Mouse (Mus musculus) embryonic facial prominence, embryonic 13.5 days (tissue): ENCODE measurements around the gene Atp6ap1l. TPM values are rescaled to one million over a fixed set of nuclear protein-coding genes. Genes with fewer than 3 reads are reported as not detected.
A peak's percentile ranks its signal among the peaks of the same experiment; 100 is the strongest.

ENCODE experiments used
- ATAC-seq: fragments of 200-750 bp; cut with Nextera tagmentation; 2 replicates; pipeline ENCODE4 v1.8.0; 2017; ENCODE audit warnings: low read depth; ENCODE audit not compliant: insufficient number of reproducible peaks, insufficient read depth, low FRiP score, low TSS enrichment
- H3K27ac ChIP-seq: fragments of 300-500 bp; sonication (generic); 2 replicates; pipeline ENCODE4 v1.5.1; 2015; ENCODE audit warnings: moderate library complexity, mild to moderate bottlenecking, inconsistent platforms
- H3K27me3 ChIP-seq: fragments of 300-500 bp; sonication (generic); 2 replicates; pipeline ENCODE4 v1.6.1; 2015; ENCODE audit warnings: mild to moderate bottlenecking, inconsistent platforms
- H3K36me3 ChIP-seq: fragments of 300-500 bp; sonication (generic); 2 replicates; pipeline ENCODE4 v1.6.1; 2015; ENCODE audit warnings: mild to moderate bottlenecking, inconsistent platforms
- H3K4me1 ChIP-seq: fragments of 300-500 bp; sonication (generic); 2 replicates; pipeline ENCODE4 v1.6.1; 2015; ENCODE audit warnings: inconsistent platforms
- H3K4me2 ChIP-seq: fragments of 300-500 bp; sonication (generic); 2 replicates; pipeline ENCODE4 v1.6.1; 2015; ENCODE audit warnings: moderate library complexity, mild to moderate bottlenecking, inconsistent platforms
- H3K4me3 ChIP-seq: fragments of 300-500 bp; sonication (generic); 2 replicates; pipeline ENCODE4 v1.5.1; 2015; ENCODE audit warnings: mild to moderate bottlenecking, inconsistent platforms
- H3K9ac ChIP-seq: fragments of 300-500 bp; sonication (generic); 2 replicates; pipeline ENCODE4 v1.6.1; 2015; ENCODE audit warnings: mild to moderate bottlenecking, inconsistent platforms
- H3K9me3 ChIP-seq: fragments of 300-500 bp; sonication (generic); 2 replicates; pipeline ENCODE4 v1.6.1; 2016; ENCODE audit warnings: inconsistent platforms
- WGBS: fragments of 180-500 bp; shearing (Covaris S2); methylation state at CpG from one replicate; pipeline ENCODE4 v1.1.7; 2015; ENCODE audit warnings: mixed read lengths; 5-methylcytosine and 5-hydroxymethylcytosine counted together
- polyA plus RNA-seq: library from polyadenylated mRNA; unstranded; fragments of >200 nt; fragmentation: Nextera tagmentation; extraction: Ambion mirVana; gene quantifications from 2 replicates; pipeline ENCODE4 v1.2.1, GENCODE M21; 2015

The Atp6ap1l gene
- polyA plus RNA-seq, 1 experiment from 2014 or later = not detected

GRCm38 (mm10) chr13:90922751-90923612 is 17.8 kb upstream of the Atp6ap1l start, which contains the start of gene Rps23:
Rps23 (plus strand) TSS chr13:90922958.
- Histone ChIP-seq H3K36me3 (peaks cover 32% of the 10 kb centered on the region), H3K4me1 (peaks cover 4% of the 10 kb centered on the region; the same call in 1 of the 2 replicates), H3K4me3 (peak within 1 kb of the TSS; percentile 85), H3K9ac (peak within 1 kb of the TSS; percentile 97), H3K27me3 (no peaks in the 10 kb centered on the region), H3K27ac (peak within 1 kb of the TSS; percentile 86), H3K4me2 (peak within 1 kb of the TSS; percentile 68), H3K9me3 (no peaks in the 10 kb centered on the region)
- under 1% methylated on average over 57 of the region's 57 CpGs for WGBS
- peak; percentile 98 for ATAC-seq

- no peaks in the 10 kb centered on the region for H3K9me3 ChIP-seq
- no peak overlapping the region for H3K27ac ChIP-seq
- ATAC-seq = no peak
- no peaks in the 10 kb centered on the region for H3K4me1 ChIP-seq
- WGBS = 94% methylated on average over 4 of the region's 4 CpGs
- H3K4me2 ChIP-seq = no peak overlapping the region
- no peak overlapping the region for H3K9ac ChIP-seq
- H3K36me3 ChIP-seq = no peaks in the 10 kb centered on the region
- H3K27me3 ChIP-seq = no peaks in the 10 kb centered on the region
- no peak overlapping the region for H3K4me3 ChIP-seq
These were observed 9.6 kb upstream of the Atp6ap1l start for GRCm38 (mm10) chr13:90914721-90915120.

- Histone ChIP-seq H3K4me3 (no peak overlapping the region), H3K4me2 (no peak overlapping the region), H3K9me3 (no peaks in the 10 kb centered on the region), H3K27ac (no peak overlapping the region), H3K36me3 (no peaks in the 10 kb centered on the region), H3K27me3 (no peaks in the 10 kb centered on the region), H3K4me1 (no peaks in the 10 kb centered on the region), H3K9ac (no peak overlapping the region)
- no peak for ATAC-seq
- WGBS = 57% methylated on average over 7 of the region's 7 CpGs
These were observed 8.6 kb upstream of the Atp6ap1l start for GRCm38 (mm10) chr13:90913675-90914192.

GRCm38 (mm10) chr13:90912760-90913674 is 7.9 kb upstream of the Atp6ap1l start:
- ATAC-seq = no peak
- no peak overlapping the region for H3K4me2 ChIP-seq

GRCm38 (mm10) chr13:90907376-90907775 is 2.2 kb upstream of the Atp6ap1l start:
- no peaks in the 10 kb centered on the region for H3K4me1 ChIP-seq
- no peak overlapping the region for H3K9ac ChIP-seq
- 86% methylated on average over 12 of the region's 12 CpGs for WGBS
- no peaks in the 10 kb centered on the region; the same call in 1 of the 2 replicates for H3K9me3 ChIP-seq
- H3K27ac ChIP-seq = no peak overlapping the region
- H3K4me3 ChIP-seq = no peak overlapping the region
- no peaks in the 10 kb centered on the region for H3K36me3 ChIP-seq
- ATAC-seq = no peak
- no peaks in the 10 kb centered on the region for H3K27me3 ChIP-seq
- H3K4me2 ChIP-seq = no peak overlapping the region

More at GRCm38 (mm10) chr13:90912760-90913674, 7.9 kb upstream of the Atp6ap1l start:
- no peak overlapping the region for H3K9ac ChIP-seq
- H3K9me3 ChIP-seq = no peaks in the 10 kb centered on the region
- WGBS = 70% methylated on average over 17 of the region's 17 CpGs
- no peaks in the 10 kb centered on the region for H3K4me1 ChIP-seq
- no peaks in the 10 kb centered on the region for H3K36me3 ChIP-seq
- no peak overlapping the region for H3K27ac ChIP-seq
- H3K4me3 ChIP-seq = no peak overlapping the region
- H3K27me3 ChIP-seq = no peaks in the 10 kb centered on the region

- ATAC-seq = no peak
- Histone ChIP-seq H3K27ac (no peak overlapping the region), H3K27me3 (no peaks in the 10 kb centered on the region), H3K4me1 (peaks cover 7% of the 10 kb centered on the region; the same call in 1 of the 2 replicates), H3K9me3 (no peaks in the 10 kb centered on the region), H3K9ac (no peak overlapping the region), H3K36me3 (no peaks in the 10 kb centered on the region), H3K4me2 (no peak overlapping the region), H3K4me3 (no peak overlapping the region)
- 85% methylated on average over 12 of the region's 12 CpGs for WGBS
These were observed 8.3 kb downstream of the Atp6ap1l start for GRCm38 (mm10) chr13:90896821-90897220.

- H3K4me2 ChIP-seq = no peak overlapping the region
- no peak overlapping the region for H3K27ac ChIP-seq
- no peak for ATAC-seq
- no peaks in the 10 kb centered on the region for H3K9me3 ChIP-seq
- 27% methylated on average over 2 of the region's 2 CpGs for WGBS
- no peak overlapping the region for H3K4me3 ChIP-seq
- H3K4me1 ChIP-seq = peaks cover 7% of the 10 kb centered on the region; the same call in 1 of the 2 replicates
- no peak overlapping the region for H3K9ac ChIP-seq
- H3K36me3 ChIP-seq = no peaks in the 10 kb centered on the region
- no peaks in the 10 kb centered on the region for H3K27me3 ChIP-seq
These were observed 9.1 kb downstream of the Atp6ap1l start for GRCm38 (mm10) chr13:90896098-90896497.

- no peak overlapping the region for H3K4me2 ChIP-seq
These were observed 10.3 kb downstream of the Atp6ap1l start for GRCm38 (mm10) chr13:90894819-90895218.

GRCm38 (mm10) chr13:90890111-90890510 is 15.0 kb downstream of the Atp6ap1l start:
- ATAC-seq = no peak
- WGBS = 90% methylated on average over 5 of the region's 5 CpGs
- no peak overlapping the region for H3K9ac ChIP-seq

More at GRCm38 (mm10) chr13:90894819-90895218, 10.3 kb downstream of the Atp6ap1l start:
- Histone ChIP-seq H3K4me3 (no peak overlapping the region), H3K9ac (no peak overlapping the region), H3K4me1 (peaks cover 7% of the 10 kb centered on the region; the same call in 1 of the 2 replicates), H3K27me3 (no peaks in the 10 kb centered on the region), H3K36me3 (no peaks in the 10 kb centered on the region), H3K27ac (peak overlapping the region; percentile 41; the same call in 1 of the 2 replicates), H3K9me3 (no peaks in the 10 kb centered on the region)
- WGBS = 60% methylated on average over 4 of the region's 4 CpGs
- ATAC-seq = no peak

GRCm38 (mm10) chr13:90886568-90886983 is 18.6 kb downstream of the Atp6ap1l start:
- under 1% methylated on average over 18 of the region's 18 CpGs for WGBS
- H3K9ac ChIP-seq = peak overlapping the region; percentile 54; the same call in 1 of the 2 replicates

More at GRCm38 (mm10) chr13:90890111-90890510, 15.0 kb downstream of the Atp6ap1l start:
- H3K4me3 ChIP-seq = no peak overlapping the region
- H3K4me2 ChIP-seq = no peak overlapping the region
- H3K27ac ChIP-seq = no peak overlapping the region
- peaks cover 16% of the 10 kb centered on the region for H3K4me1 ChIP-seq
- H3K27me3 ChIP-seq = no peaks in the 10 kb centered on the region
- H3K9me3 ChIP-seq = no peaks in the 10 kb centered on the region
- no peaks in the 10 kb centered on the region for H3K36me3 ChIP-seq

More at GRCm38 (mm10) chr13:90886568-90886983, 18.6 kb downstream of the Atp6ap1l start:
- Histone ChIP-seq H3K4me2 (peak overlapping the region; percentile 65), H3K27ac (no peak overlapping the region), H3K27me3 (no peaks in the 10 kb centered on the region), H3K4me3 (peak overlapping the region; percentile 41), H3K4me1 (peaks cover 15% of the 10 kb centered on the region), H3K9me3 (no peaks in the 10 kb centered on the region), H3K36me3 (no peaks in the 10 kb centered on the region)
- no peak for ATAC-seq
